Mouse (Mus musculus) midbrain, embryonic 16.5 days (tissue): ENCODE data around the gene Fezf2. TPM values are rescaled to one million over a fixed set of nuclear protein-coding genes. Genes with fewer than 3 reads are reported as not detected.

Experiments
- ATAC-seq: fragments of 200-750 bp; cut with Nextera tagmentation; 2 replicates; pipeline ENCODE4 v1.8.0; 2017; ENCODE audit warnings: moderate TSS enrichment
- H3K27ac ChIP-seq: fragments of 300-500 bp; sonication (generic); 2 replicates; pipeline ENCODE4 v1.5.1; 2014; ENCODE audit warnings: mild to moderate bottlenecking, low read length, mixed read lengths
- H3K27me3 ChIP-seq: fragments of 300-500 bp; sonication (generic); 2 replicates; pipeline ENCODE4 v1.6.1; 2014; ENCODE audit warnings: low read depth, low read length, mixed read lengths; ENCODE audit not compliant: control insufficient read depth, insufficient read depth
- H3K36me3 ChIP-seq: fragments of 300-500 bp; sonication (generic); 2 replicates; pipeline ENCODE4 v1.6.1; 2014; ENCODE audit warnings: mild to moderate bottlenecking, low read length, moderate library complexity, mixed read lengths; ENCODE audit not compliant: control insufficient read depth, insufficient read depth
- H3K4me1 ChIP-seq: fragments of 300-500 bp; sonication (generic); 2 replicates; pipeline ENCODE4 v1.6.1; 2014; ENCODE audit warnings: mild to moderate bottlenecking, low read length, mixed read lengths; ENCODE audit not compliant: control insufficient read depth, insufficient read depth
- H3K4me2 ChIP-seq: fragments of 300-500 bp; sonication (generic); 2 replicates; pipeline ENCODE4 v1.6.1; 2014; ENCODE audit warnings: mild to moderate bottlenecking, low read length, mixed read lengths
- H3K4me3 ChIP-seq: fragments of 300-500 bp; sonication (generic); 2 replicates; pipeline ENCODE4 v1.5.1; 2014; ENCODE audit warnings: low read depth, mild to moderate bottlenecking, low read length, moderate library complexity, mixed read lengths
- H3K9ac ChIP-seq: fragments of 300-500 bp; sonication (generic); 2 replicates; pipeline ENCODE4 v1.6.1; 2014; ENCODE audit warnings: low read depth, low read length, mixed read lengths
- H3K9me3 ChIP-seq: fragments of 300-500 bp; sonication (generic); replicated peaks from 2 replicates; pipeline ENCODE4 v1.6.1; 2014; ENCODE audit warnings: mild to moderate bottlenecking, low read length, mixed read lengths; ENCODE audit not compliant: control insufficient read depth, poor library complexity, severe bottlenecking
- WGBS: fragments of 180-500 bp; shearing (Covaris S2); extraction: QIAGEN DNeasy Blood & Tissue Kit; methylation state at CpG from one replicate; pipeline ENCODE4 v1.1.7; 2014; 5-methylcytosine and 5-hydroxymethylcytosine counted together
- polyA plus RNA-seq: library from polyadenylated mRNA; unstranded; fragments of >200 nt; fragmentation: Nextera tagmentation; extraction: Ambion mirVana; gene quantifications from 2 replicates; pipeline ENCODE4 v1.2.1, GENCODE M21; 2015

Gene Fezf2
- polyA plus RNA-seq, 1 experiment from 2014 or later = 2.4 TPM

DNA sequence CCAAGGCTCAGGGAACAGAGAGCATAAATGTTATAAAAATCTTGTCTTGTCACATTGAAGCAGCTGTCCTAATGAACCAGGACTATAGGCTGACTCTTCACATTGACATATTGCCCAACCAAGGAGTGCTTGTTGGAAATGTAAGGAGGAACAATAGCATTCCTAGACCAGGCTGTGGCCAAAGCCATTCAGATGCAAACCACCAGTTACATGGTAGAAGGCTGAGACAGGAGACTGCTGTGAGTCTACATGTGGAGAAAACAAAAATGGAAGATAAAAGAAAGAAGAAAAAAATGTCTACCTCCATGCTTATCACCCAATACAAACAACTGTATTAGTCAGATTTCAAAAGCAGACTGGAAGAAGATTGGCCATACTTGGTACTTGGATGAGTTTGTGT is 48.8 kb downstream of the Fezf2 start:
- no peaks in the 10 kb centered on the region for H3K4me1 ChIP-seq
- H3K9ac ChIP-seq = no peak overlapping the region
- H3K4me2 ChIP-seq = no peak overlapping the region
- no peaks in the 10 kb centered on the region for H3K27me3 ChIP-seq
- no peak for ATAC-seq
- H3K36me3 ChIP-seq = no peaks in the 10 kb centered on the region; the same call in 1 of the 2 replicates
- H3K27ac ChIP-seq = no peak overlapping the region
- H3K4me3 ChIP-seq = no peak overlapping the region
- H3K9me3 ChIP-seq = no peaks in the 10 kb centered on the region

DNA sequence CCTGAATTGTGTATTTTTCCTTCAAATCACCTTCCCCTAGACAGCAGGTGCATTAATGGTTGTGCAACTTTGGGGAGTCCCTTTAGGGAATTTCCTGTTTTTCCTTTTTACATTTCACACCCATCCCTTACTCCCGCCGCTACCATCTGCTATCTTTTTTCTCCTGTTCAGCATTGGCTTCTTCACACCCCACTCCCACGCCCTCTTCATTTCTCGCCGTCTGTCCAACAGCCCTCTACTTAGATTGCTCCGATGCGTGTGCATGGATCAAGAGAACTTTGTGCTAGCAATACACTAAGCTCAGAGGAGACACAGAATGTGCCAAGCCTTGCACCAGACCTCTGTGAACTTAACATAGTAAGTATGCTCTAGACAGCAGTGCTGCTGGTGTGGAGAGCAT is 51.6 kb downstream of the Fezf2 start:
- Histone ChIP-seq H3K4me2 (no peak overlapping the region), H3K27ac (no peak overlapping the region), H3K27me3 (no peaks in the 10 kb centered on the region), H3K9me3 (no peaks in the 10 kb centered on the region), H3K4me1 (no peaks in the 10 kb centered on the region), H3K36me3 (no peaks in the 10 kb centered on the region; the same call in 1 of the 2 replicates), H3K9ac (no peak overlapping the region), H3K4me3 (no peak overlapping the region)
- no peak for ATAC-seq
- 93% methylated on average over 7 of the region's 7 CpGs for WGBS

Other genes starting within 250 kb of the Fezf2 start
- 0.14 and 0.21 TPM in 2 replicates for gene Gm49355, start 64.2 kb downstream of the Fezf2 start, polyA plus RNA-seq
- 34.0 and 40.1 TPM in 2 replicates for gene 3830406C13Rik, start 64.0 kb downstream of the Fezf2 start, polyA plus RNA-seq